Mouse (Mus musculus) brain, embryonic 14.5 days (tissue): ENCODE data around the gene Olfr965. TPM values are rescaled to one million over a fixed set of nuclear protein-coding genes. Genes with fewer than 3 reads are reported as not detected.
"Not testable (repeated sequence)": the region's sequence is repeated elsewhere in the genome, so short reads cannot be mapped to it uniquely, and the experiment has no call there.

Source experiments
- DNase-seq: peaks from one replicate; pipeline ENCODE4 v3.0.0-alpha.2; 2011; ENCODE audit warnings: low read depth
- CTCF ChIP-seq: fragments of 200-500 bp; IDR thresholded peaks from 2 replicates; pipeline ENCODE4 v1.5.1; 2012; ENCODE audit warnings: inconsistent platforms, mild to moderate bottlenecking, moderate library complexity, borderline replicate concordance; ENCODE audit not compliant: insufficient read depth, insufficient read length; ENCODE audit errors: extremely low read depth
- POLR2A ChIP-seq: fragments of 200-500 bp; IDR thresholded peaks from 2 replicates; pipeline ENCODE4 v1.6.1; 2012; ENCODE audit warnings: mild to moderate bottlenecking, inconsistent platforms, borderline replicate concordance; ENCODE audit not compliant: poor library complexity, insufficient read depth, insufficient read length, severe bottlenecking; ENCODE audit errors: extremely low read depth
- polyA plus RNA-seq: library from polyadenylated mRNA; depleted of rRNA; stranded (reverse); fragments of >200 nt; gene quantifications from 2 replicates; pipeline ENCODE4 v1.2.3, GENCODE M21; 2012; rRNA removed

Gene Olfr965
- not detected in 2 replicates for polyA plus RNA-seq

DNA sequence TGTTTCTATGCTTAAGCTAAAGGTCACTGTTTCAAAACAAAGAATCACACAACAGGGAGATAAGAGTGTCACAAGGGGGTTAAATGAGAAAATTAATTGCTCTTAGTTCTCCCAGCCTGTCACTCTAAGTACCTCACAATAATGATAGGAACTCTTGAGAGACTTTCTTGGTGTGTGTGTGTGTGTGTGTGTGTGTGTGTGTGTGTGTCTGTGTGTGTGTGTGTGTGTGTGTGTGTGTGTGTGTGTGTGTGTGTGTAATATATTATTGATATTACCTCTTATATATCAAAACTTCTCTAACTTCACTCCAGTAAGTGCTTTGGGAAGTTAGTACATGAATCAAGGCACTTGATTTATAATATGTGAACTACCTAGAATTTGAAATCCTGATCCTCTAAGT lies at the start of gene Olfr965:
Gene Olfr965 (plus strand): TSS at position 301 of the 400 bp plus-strand sequence.
- DNase-seq: no peak
- no peak for TF ChIP-seq POLR2A
- no peak for TF ChIP-seq CTCF

DNA sequence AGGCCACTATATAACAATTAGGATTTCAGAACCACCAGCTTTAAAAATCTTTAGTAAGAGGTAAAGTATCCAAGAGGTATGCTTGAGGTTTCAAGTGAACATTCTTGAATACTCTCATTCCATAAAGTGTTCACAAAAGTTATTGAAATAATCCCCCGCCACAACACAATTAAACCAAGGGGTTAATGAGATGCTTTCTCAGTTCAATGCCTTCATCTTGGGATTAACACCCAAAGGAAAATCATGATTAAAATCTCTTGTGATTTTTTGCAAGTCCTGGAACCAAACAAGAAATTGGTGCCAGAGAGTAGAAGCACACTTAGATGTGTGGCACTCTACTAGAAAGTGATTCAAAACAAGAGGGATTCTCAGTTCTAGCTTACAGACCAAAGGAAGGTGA lies 44.2 kb upstream of the Olfr965 start, which contains the start of gene Olfr963:
Gene Olfr963 (plus strand): TSS at position 301 of the 400 bp plus-strand sequence.
- DNase-seq: no peak
- TF ChIP-seq CTCF (no peak), POLR2A (no peak)

DNA sequence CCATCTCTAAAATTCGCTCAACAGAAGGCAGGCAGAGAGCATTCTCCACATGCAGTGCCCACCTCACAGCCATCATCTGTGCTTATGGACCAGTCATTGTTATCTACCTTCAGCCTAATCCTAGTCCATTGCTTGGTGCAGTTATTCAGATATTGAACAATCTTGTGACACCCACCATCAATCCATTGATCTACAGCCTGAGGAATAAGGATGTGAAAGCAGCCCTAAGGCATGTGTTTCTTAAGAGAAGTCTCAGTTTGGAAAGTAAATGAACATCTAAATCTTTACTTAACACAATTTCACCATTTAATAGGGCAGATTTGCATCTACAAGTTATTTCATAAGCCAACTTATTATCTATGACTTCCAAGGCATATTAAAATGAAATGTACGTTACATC lies 41.4 kb upstream of the Olfr965 start:
- DNase-seq: no peak
- TF ChIP-seq POLR2A: no peak
- TF ChIP-seq CTCF: no peak

DNA sequence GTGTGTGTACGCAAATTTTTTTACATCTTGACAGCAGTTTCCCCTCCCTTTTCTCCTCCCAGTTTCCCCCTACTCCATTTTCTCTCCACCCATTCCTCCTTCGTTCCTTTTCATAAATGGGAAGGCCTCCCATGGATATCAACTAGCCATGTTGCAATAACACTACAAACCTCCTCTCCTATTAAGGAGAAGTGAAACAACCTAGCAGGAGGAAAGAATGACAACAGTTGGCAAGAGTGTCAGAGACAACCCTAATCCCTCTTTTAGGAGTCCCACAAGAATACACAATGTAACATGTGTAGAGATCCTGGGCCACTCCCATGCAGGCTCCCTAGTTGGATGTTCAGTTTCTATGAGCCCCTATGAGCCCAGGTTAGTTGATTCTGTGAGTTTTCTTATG lies 36.3 kb upstream of the Olfr965 start:
- TF ChIP-seq CTCF (no peak), POLR2A (no peak)
- no peak for DNase-seq

DNA sequence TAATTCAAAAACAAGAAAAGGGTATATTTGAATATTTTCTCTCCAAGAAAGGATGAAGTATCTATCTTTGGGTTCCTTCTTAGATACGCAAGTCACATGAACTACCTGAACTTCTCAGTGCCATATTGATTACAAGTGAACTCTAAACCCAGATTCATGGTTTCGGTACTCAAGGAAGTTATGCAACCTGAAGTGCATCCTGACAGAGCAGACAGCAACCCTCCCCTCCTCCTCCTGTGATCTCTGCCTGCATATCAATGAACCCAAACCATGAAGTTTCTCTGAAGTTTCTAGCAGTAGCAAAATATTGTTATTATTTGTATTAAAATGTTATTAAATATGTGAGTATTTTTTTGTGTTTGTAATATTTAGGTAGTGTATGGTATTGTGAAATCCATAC lies 32.6 kb upstream of the Olfr965 start:
- no peak for TF ChIP-seq POLR2A
- TF ChIP-seq CTCF: no peak

DNA sequence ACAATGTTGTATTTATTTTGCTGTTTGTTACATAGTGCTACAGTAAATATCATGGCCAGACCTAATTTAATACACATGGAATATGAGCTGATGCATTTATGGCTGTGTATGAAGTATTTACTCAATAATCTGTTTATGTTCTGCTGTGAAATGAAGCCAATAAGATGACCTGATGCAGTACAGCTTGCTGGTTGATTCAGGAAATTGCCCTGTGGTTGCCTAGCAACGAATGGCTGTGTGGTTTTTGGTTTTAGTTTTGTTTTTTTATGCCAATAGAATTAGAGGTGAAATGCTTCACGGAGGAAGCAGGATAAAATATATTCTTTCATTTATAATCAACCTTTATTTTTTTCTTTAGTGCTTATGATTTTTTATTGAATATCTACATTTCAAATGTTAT lies 31.9 kb upstream of the Olfr965 start:
- TF ChIP-seq CTCF: no peak
- TF ChIP-seq POLR2A: no peak
- peak; percentile 52 for DNase-seq

More for the DNA sequence above, 32.6 kb upstream of the Olfr965 start:
- no peak for DNase-seq

DNA sequence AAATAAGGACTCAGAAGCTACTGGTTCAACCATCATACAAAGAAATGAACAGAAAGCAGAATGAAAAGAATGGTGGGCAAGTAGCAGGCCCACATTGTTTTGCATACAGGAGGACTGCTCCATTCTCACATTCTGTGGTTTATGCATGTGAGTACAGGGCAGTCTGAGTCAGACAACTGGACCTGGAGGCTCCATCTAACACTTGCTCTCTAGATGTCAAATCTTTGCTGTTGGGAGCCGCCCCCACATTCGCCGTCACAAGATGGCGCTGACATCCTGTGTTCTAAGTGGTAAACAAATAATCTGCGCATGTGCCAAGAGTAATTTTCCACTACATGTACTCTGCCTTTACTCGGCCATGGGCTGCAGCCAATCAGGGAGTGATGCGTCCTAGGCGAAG lies 10.0 kb upstream of the Olfr965 start:
- DNase-seq: not testable (repeated sequence)

DNA sequence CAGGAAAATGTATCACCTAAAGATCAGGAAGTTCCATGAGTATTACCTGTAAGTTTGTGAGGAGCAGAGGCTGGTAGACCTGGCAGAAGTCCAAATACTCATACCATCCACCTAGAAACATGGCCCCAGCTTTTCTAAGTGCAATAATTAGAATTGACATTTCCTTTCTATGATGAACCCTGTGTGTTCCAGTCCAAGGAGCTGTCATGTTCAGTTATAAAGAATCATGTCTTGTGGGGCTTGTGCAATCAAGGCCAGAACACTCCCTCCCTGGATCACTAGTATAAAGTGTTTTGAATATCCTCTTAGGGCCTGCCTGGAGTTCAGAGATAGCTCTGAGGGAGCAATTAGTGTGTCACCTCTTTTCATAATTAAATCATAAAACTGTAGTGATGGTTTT lies 4.1 kb upstream of the Olfr965 start, which contains the start of gene Olfr149:
Gene Olfr149 (minus strand): TSS at position 101 of the 400 bp plus-strand sequence.
- DNase-seq: peak; percentile 3
- TF ChIP-seq POLR2A (no peak), CTCF (no peak)

DNA sequence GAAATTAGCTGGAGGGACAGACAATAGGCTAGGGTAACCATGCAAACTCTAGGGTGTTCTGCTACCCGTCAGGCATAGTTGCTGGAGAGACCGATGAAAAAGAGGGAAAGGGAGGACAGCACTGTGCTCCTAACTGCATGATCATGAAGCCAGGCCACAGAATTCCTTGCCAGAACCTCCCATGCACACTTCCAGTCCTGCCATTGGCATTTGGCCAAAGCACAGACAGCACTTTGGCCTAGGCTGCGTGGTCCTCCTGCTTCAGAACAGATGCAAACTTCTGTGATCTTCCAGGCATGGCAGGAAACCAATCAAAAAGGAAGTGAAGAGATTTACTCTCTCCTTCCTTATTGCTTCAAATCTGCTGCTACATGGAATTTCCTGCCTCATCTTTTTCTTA lies 2.2 kb upstream of the Olfr965 start:
- DNase-seq: peak; percentile 10
- no peak for TF ChIP-seq CTCF
- TF ChIP-seq POLR2A: no peak

DNA sequence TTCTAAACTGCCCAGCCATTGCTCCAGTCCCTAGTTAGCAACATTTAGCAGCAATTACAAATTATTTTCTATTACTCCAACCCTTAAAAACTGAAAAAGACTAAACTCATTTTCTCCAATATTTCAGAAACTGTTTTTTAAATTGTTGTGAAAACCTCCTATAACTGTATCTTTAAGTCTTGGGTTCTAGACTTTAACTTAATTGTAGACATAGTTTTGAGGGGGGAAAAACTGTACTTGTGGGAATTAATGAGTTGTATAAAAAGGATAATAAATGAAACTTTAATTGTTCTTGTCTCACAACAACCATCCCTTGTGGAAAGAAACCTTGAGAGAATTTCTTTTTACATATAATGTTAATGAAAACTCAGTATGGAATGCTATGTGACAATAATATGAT lies 19.5 kb downstream of the Olfr965 start, which contains the start of gene Olfr150:
Gene Olfr150 (plus strand): TSS at position 301 of the 400 bp plus-strand sequence.
- no peak for DNase-seq
- no peak for TF ChIP-seq POLR2A

DNA sequence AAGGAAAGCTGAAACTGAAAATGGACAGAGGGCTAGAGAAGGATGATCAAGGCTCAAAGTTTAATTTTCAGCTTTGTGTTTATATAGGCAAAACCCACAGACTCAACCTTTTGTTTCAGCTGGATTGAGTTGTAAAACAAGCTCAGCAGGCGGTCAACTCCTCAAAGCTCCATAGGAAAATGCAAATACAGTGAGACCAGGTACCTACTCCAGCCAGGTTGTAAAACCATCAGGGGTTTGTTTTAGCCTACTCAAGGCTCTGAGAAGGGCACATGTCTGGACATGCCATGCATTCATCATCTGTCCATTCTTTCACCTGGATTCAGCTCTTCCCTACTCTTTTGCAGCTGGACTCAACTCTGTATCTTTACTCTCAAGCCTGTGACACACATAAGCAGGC lies 29.6 kb downstream of the Olfr965 start:
- TF ChIP-seq POLR2A: no peak
- no peak for TF ChIP-seq CTCF
- no peak for DNase-seq

DNA sequence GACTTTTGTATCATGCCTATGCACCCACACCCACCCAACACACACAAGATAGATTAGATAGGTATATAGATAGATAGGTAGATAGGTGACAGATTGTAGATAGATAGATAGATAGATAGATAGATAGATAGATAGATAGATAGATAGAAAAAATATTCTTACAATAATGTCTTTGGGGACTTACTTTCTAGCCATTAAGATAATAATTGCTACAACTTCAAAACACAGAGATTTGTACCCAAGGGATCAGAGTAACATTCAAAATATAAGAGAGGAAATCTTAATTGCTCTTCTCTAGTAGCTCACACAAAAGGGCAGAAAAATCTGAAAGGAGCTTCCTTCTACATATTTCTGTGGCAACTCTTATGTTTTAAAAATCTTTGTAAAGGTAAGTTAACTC lies 34.8 kb downstream of the Olfr965 start, which contains the start of gene Olfr967:
Gene Olfr967 (plus strand): TSS at position 301 of the 400 bp plus-strand sequence.
- no peak for DNase-seq
- no peak for TF ChIP-seq CTCF
- no peak for TF ChIP-seq POLR2A

DNA sequence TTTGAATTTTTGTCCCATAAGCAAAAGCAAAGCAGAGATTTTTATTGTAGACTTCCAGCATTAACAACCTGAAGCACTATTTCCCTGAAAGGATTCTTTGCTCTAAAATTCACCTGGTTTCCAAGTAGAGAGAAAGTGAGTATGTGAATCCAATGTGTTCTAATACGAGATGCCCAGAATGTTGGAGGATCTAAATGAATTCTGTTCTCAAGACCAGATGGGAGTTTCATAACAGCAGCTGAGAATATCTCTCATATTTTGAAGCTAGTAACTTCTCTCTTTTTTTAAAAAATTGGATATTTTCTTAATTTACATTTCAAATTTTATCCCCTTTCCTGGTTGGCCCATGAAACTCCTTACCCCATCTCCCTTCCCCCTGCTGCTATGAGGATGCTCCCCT lies 35.3 kb downstream of the Olfr965 start:
- TF ChIP-seq POLR2A: no peak
- no peak for TF ChIP-seq CTCF
- no peak for DNase-seq

Other genes starting within 250 kb of the Olfr965 start
- gene Olfr955, start 239.4 kb upstream of the Olfr965 start, polyA plus RNA-seq: not detected in 2 replicates
- gene Olfr44, start 217.4 kb upstream of the Olfr965 start, polyA plus RNA-seq: not detected in 2 replicates
- gene Olfr957, start 195.5 kb upstream of the Olfr965 start, polyA plus RNA-seq: not detected in 2 replicates
- gene Olfr958, start 157.3 kb upstream of the Olfr965 start, polyA plus RNA-seq: not detected in 2 replicates
- not detected in 2 replicates for gene Olfr959, start 135.8 kb upstream of the Olfr965 start, polyA plus RNA-seq
- gene AW551984, start 107.0 kb upstream of the Olfr965 start, polyA plus RNA-seq: 61.0 and 87.9 TPM in 2 replicates
- gene Olfr148, start 100.7 kb upstream of the Olfr965 start, polyA plus RNA-seq: not detected in 2 replicates
- gene Olfr960, start 90.0 kb upstream of the Olfr965 start, polyA plus RNA-seq: not detected in 2 replicates
- not detected in 2 replicates for gene Olfr961, start 66.3 kb upstream of the Olfr965 start, polyA plus RNA-seq
- not detected in 2 replicates for gene Olfr963, start 44.1 kb upstream of the Olfr965 start, polyA plus RNA-seq
- not detected in 2 replicates for gene Olfr149, start 4.2 kb upstream of the Olfr965 start, polyA plus RNA-seq
- gene Olfr150, start 19.6 kb downstream of the Olfr965 start, polyA plus RNA-seq: not detected in 2 replicates
- gene Olfr967, start 34.9 kb downstream of the Olfr965 start, polyA plus RNA-seq: not detected in 2 replicates
- gene Olfr968, start 71.9 kb downstream of the Olfr965 start, polyA plus RNA-seq: not detected in 2 replicates
- gene Olfr969, start 79.6 kb downstream of the Olfr965 start, polyA plus RNA-seq: not detected in 2 replicates
- not detected in 2 replicates for gene Olfr970, start 97.5 kb downstream of the Olfr965 start, polyA plus RNA-seq
- not detected in 2 replicates for gene Olfr971, start 125.5 kb downstream of the Olfr965 start, polyA plus RNA-seq
- gene Olfr972, start 155.1 kb downstream of the Olfr965 start, polyA plus RNA-seq: not detected in 2 replicates
- not detected in 2 replicates for gene Olfr229, start 196.0 kb downstream of the Olfr965 start, polyA plus RNA-seq
- not detected in 2 replicates for gene Olfr974, start 226.1 kb downstream of the Olfr965 start, polyA plus RNA-seq
- gene Olfr975, start 240.7 kb downstream of the Olfr965 start, polyA plus RNA-seq: 0.04 and 0.07 TPM in 2 replicates
- not detected in 2 replicates for gene Olfr976, start 249.8 kb downstream of the Olfr965 start, polyA plus RNA-seq